Mouse (Mus musculus) stomach, postnatal 0 days (tissue): ENCODE measurements at regions not wholly inside any gene's neighbourhood (a gene's known extent, or its start where the extent isn't known, plus 50 kb on each side); places are given as distances from the start of the nearest gene placed in this dataset.
A peak's percentile ranks its signal among the peaks of the same experiment; 100 is the strongest.

Source experiments
- ATAC-seq: fragments of 200-750 bp; cut with Nextera tagmentation; 2 replicates; pipeline ENCODE4 v1.8.0; 2017; ENCODE audit not compliant: low FRiP score, low TSS enrichment
- DNase-seq: peaks from one replicate; pipeline ENCODE4 v3.0.0-alpha.2; 2016; ENCODE audit warnings: low spot score
- H3K27ac ChIP-seq: fragments of 300-500 bp; sonication (generic); replicated peaks from 2 replicates; pipeline ENCODE4 v1.5.1; 2014; ENCODE audit warnings: mild to moderate bottlenecking, control low read depth
- H3K27me3 ChIP-seq: fragments of 300-500 bp; sonication (generic); 2 replicates; pipeline ENCODE4 v1.6.1; 2014; ENCODE audit warnings: low read length; ENCODE audit not compliant: control insufficient read depth, insufficient read depth
- H3K36me3 ChIP-seq: fragments of 300-500 bp; sonication (generic); 2 replicates; pipeline ENCODE4 v1.6.1; 2014; ENCODE audit warnings: low read length, mixed read lengths; ENCODE audit not compliant: control insufficient read depth, insufficient read depth
- H3K4me1 ChIP-seq: fragments of 300-500 bp; sonication (generic); replicated peaks from 2 replicates; pipeline ENCODE4 v1.6.1; 2014; ENCODE audit warnings: antibody characterized with exemption; ENCODE audit not compliant: control insufficient read depth, insufficient read depth
- H3K4me2 ChIP-seq: fragments of 300-500 bp; sonication (generic); replicated peaks from 2 replicates; pipeline ENCODE4 v1.6.1; 2014; ENCODE audit warnings: low read depth, mild to moderate bottlenecking, control low read depth, moderate library complexity
- H3K4me3 ChIP-seq: fragments of 300-500 bp; sonication (generic); 2 replicates; pipeline ENCODE4 v1.5.1; 2014; ENCODE audit warnings: low read depth, low read length, control low read depth
- H3K9ac ChIP-seq: fragments of 300-500 bp; sonication (generic); 2 replicates; pipeline ENCODE4 v1.6.1; 2014; ENCODE audit warnings: mild to moderate bottlenecking, low read length, control low read depth, mixed read lengths
- H3K9me3 ChIP-seq: fragments of 300-500 bp; sonication (generic); 2 replicates; pipeline ENCODE4 v1.6.1; 2016; ENCODE audit warnings: low read length; ENCODE audit not compliant: control insufficient read depth
- CTCF ChIP-seq: IDR thresholded peaks from 2 replicates; pipeline ENCODE4 v1.5.1; 2016; ENCODE audit warnings: antibody characterized with exemption, low read depth, mild to moderate bottlenecking, moderate library complexity
- EP300 ChIP-seq: optimal IDR thresholded peaks from 2 replicates; pipeline ENCODE3; 2016; ENCODE audit warnings: antibody characterized with exemption
- WGBS: fragments of 180-500 bp; shearing (Covaris S2); extraction: QIAGEN DNeasy Blood & Tissue Kit; methylation state at CpG from one replicate; pipeline ENCODE4 v1.1.7; 2014; 5-methylcytosine and 5-hydroxymethylcytosine counted together

- no peak overlapping the region for H3K27ac ChIP-seq
- no peaks in the 10 kb centered on the region for H3K27me3 ChIP-seq
- H3K4me1 ChIP-seq: no peaks in the 10 kb centered on the region
- no peak overlapping the region for H3K9ac ChIP-seq
- H3K4me3 ChIP-seq: no peak overlapping the region
- WGBS: 94% methylated on average over 1 of the region's 1 CpGs
- no peak for TF ChIP-seq CTCF
- no peak for TF ChIP-seq EP300
- ATAC-seq: no peak
- DNase-seq: no peak
- no peaks in the 10 kb centered on the region for H3K36me3 ChIP-seq
- H3K4me2 ChIP-seq: no peak overlapping the region
- H3K9me3 ChIP-seq: no peaks in the 10 kb centered on the region
Observed at GRCm38 (mm10) chr7:110679916-110680315, 52.5 kb downstream of the Adm start.

GRCm38 (mm10) chr7:110682911-110683310, 55.5 kb downstream of the Adm start:
- Histone ChIP-seq H3K4me1 (no peaks in the 10 kb centered on the region), H3K4me2 (no peak overlapping the region), H3K4me3 (no peak overlapping the region), H3K9ac (no peak overlapping the region), H3K36me3 (no peaks in the 10 kb centered on the region), H3K27me3 (no peaks in the 10 kb centered on the region), H3K9me3 (no peaks in the 10 kb centered on the region), H3K27ac (no peak overlapping the region)
- WGBS: 71% methylated on average over 4 of the region's 4 CpGs
- TF ChIP-seq CTCF (no peak), EP300 (no peak)
- ATAC-seq (no peak), DNase-seq (no peak)

- no peak overlapping the region for H3K4me3 ChIP-seq
- H3K27me3 ChIP-seq: no peaks in the 10 kb centered on the region
- H3K27ac ChIP-seq: peak overlapping the region; percentile 53; the same call in 1 of the 2 replicates
- TF ChIP-seq CTCF (peak; percentile 67), EP300 (no peak)
- peak; percentile 88 for ATAC-seq
- no peaks in the 10 kb centered on the region for H3K36me3 ChIP-seq
- DNase-seq: peak; percentile 82
- H3K9me3 ChIP-seq: no peaks in the 10 kb centered on the region
- H3K9ac ChIP-seq: no peak overlapping the region
- H3K4me2 ChIP-seq: 0 out of 2 replicates have a peak overlapping the region, but pooled peaks have one; percentile 14
- peaks cover 3% of the 10 kb centered on the region; the same call in 1 of the 2 replicates for H3K4me1 ChIP-seq
- WGBS: 20% methylated on average over 14 of the region's 14 CpGs
Observed at GRCm38 (mm10) chr7:110688884-110689681, 61.6 kb downstream of the Adm start.

- Histone ChIP-seq H3K4me2 (no peak overlapping the region), H3K4me3 (no peak overlapping the region), H3K9ac (no peak overlapping the region), H3K27me3 (no peaks in the 10 kb centered on the region), H3K9me3 (no peaks in the 10 kb centered on the region), H3K4me1 (peaks cover 3% of the 10 kb centered on the region; the same call in 1 of the 2 replicates), H3K27ac (no peak overlapping the region), H3K36me3 (no peaks in the 10 kb centered on the region)
- no peak for DNase-seq
- 94% methylated on average over 2 of the region's 2 CpGs for WGBS
- TF ChIP-seq CTCF (no peak), EP300 (no peak)
- ATAC-seq: no peak
Observed at GRCm38 (mm10) chr7:110690241-110690640, 62.8 kb downstream of the Adm start.

- no peak overlapping the region for H3K27ac ChIP-seq
- no peaks in the 10 kb centered on the region for H3K9me3 ChIP-seq
- DNase-seq (no peak), ATAC-seq (no peak; the same call in 1 of the 2 replicates)
- TF ChIP-seq CTCF (no peak), EP300 (no peak)
- no peaks in the 10 kb centered on the region for H3K36me3 ChIP-seq
- WGBS: 63% methylated on average over 9 of the region's 9 CpGs
- no peak overlapping the region for H3K4me3 ChIP-seq
- H3K27me3 ChIP-seq: no peaks in the 10 kb centered on the region
- no peak overlapping the region for H3K9ac ChIP-seq
- H3K4me1 ChIP-seq: peaks cover 3% of the 10 kb centered on the region; the same call in 1 of the 2 replicates
- H3K4me2 ChIP-seq: no peak overlapping the region
Observed at GRCm38 (mm10) chr7:110690856-110691255, 63.4 kb downstream of the Adm start.

- H3K4me1 ChIP-seq: peaks cover 2% of the 10 kb centered on the region; the same call in 1 of the 2 replicates
- 79% methylated on average over 5 of the region's 5 CpGs for WGBS
- no peak overlapping the region for H3K4me2 ChIP-seq
- TF ChIP-seq CTCF (peak; percentile 56), EP300 (no peak)
- DNase-seq: no peak
- H3K27me3 ChIP-seq: no peaks in the 10 kb centered on the region
- no peak for ATAC-seq
- H3K27ac ChIP-seq: no peak overlapping the region
- H3K9me3 ChIP-seq: no peaks in the 10 kb centered on the region
- H3K36me3 ChIP-seq: no peaks in the 10 kb centered on the region
- H3K4me3 ChIP-seq: no peak overlapping the region
- no peak overlapping the region for H3K9ac ChIP-seq
Observed at GRCm38 (mm10) chr7:110694262-110694661, 66.8 kb downstream of the Adm start.
